Mouse (Mus musculus) T-helper 2 cell (primary cell): ENCODE measurements around the gene Rtp3.

Experiments
- in situ Hi-C: fragments of 300-600 bp; cut with MboI, MseI; formaldehyde crosslinking; loops from one replicate; pipeline ENCODE4 v1.15.1; 2025; ENCODE audit warnings: high pct_unique_total_duplicates

Gene Rtp3

DNA sequence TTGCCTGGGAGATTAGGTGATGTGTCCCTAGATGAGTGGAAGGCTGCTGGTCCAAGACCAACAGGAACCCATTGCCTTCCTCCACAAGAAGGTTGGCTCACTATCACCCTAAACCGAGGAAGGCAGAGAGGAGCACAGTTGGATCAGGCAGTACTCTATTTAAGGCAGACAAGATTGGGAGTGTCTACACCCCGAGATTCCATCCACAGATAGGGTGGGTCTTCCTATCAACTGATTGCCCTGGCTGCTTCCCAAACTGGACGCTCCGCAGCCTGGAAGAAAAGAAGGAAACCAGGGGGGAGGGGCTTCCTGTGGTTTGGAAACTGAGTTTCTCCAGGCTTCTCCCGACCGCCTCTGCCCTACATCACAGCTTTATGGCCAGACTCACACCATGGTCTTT is at the start of gene Rtp3:
TSS of gene Rtp3 (minus strand) at position 380 of the 400 bp plus-strand sequence.
- in situ Hi-C loops: no loop called here

GRCm38 (mm10) chr9:111039966-111040365 is 49.6 kb upstream of the Rtp3 start:
- in situ Hi-C loops: no loop called here

- in situ Hi-C loops: no loop called here
Measured at GRCm38 (mm10) chr9:111033717-111034116, 43.3 kb upstream of the Rtp3 start.

DNA sequence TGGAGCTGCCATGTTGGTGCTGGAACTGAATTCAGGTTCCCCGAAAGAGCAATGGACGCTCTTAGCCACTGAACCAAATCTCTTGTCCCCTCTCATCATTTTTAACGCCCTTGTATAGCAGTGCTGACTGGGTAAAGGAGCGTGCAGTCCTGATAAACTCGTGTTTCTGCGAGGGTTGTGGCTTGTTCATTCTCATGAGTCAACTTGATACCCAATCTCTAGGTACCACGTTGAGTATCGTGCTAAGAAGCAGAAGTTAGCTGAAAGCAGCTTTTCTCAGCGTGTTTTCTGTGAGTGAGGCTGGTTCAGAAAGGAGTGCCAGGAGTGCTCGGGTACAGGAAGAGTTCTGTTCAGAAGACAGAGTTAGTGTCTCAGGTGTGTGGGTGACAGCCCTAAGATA is 36.4 kb upstream of the Rtp3 start:
- in situ Hi-C loops: loop anchor here (10.0 kb wide), 1 partner anchor 848 kb away; no protein-coding TSS in a partner anchor

DNA sequence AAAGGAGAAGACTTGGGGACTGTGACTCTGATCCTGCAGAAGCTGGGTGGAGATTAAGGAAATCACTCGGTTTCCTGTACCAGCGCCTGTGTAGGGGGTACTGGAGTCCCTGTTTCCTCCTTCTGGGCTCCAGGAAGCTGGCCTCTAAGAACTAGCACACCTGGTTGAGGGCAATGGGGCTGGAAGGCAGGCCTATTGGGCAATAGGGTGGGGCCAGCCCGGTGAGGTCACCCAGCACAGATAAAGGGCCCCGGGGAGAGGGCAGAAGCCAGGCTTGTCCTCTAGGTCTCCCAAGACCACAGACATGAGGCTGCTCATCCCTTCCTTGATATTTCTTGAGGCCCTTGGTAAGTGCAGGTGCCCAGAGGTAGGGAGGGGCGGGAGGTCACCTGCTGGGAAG is 28.6 kb upstream of the Rtp3 start, which contains the start of gene Ltf:
TSS of gene Ltf (plus strand) at position 250 of the 400 bp plus-strand sequence.
- in situ Hi-C loops: no loop called here

- in situ Hi-C loops: no loop called here
Measured at GRCm38 (mm10) chr9:111015658-111016057, 25.3 kb upstream of the Rtp3 start.

DNA sequence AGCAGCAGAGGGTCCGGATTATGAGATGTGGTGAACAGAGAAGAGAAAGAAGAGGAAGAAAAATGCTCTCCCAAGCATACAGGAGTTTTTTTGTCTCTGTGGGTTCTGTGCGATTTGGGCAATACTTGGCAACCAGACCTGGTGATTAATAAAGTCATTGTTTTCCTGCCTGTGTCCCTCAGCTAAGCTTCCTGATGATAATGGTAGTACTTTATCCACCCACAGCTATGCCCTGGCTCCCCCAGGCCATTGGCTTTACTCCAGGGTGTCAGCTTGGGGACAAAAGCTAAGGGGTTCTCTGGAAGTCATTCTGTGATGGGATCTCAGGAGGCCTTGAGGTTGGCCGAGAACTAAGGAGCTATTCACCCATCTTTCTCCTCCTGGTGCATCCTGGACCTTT is 21.7 kb upstream of the Rtp3 start:
- in situ Hi-C loops: no loop called here

GRCm38 (mm10) chr9:111011550-111011949 is 21.2 kb upstream of the Rtp3 start:
- in situ Hi-C loops: no loop called here

DNA sequence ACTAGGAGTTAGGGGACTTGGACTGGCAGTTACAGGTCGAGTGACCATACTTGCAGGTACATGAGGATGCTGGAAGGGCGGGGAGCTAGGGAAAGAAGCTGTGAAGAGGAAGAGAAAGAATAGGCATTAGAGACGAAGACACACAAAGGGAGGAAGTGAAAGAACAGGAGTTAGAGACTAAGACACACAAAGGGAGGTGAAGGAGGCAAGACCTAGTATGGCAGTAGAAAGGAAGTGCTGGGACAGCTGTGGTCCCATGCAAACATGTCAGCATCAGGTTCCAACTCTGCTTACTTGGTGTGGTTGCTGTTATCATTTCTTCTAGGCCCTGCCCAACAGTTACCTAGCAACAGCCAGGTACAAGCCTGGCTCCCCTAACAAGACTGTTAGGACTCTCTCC is 19.4 kb upstream of the Rtp3 start:
- in situ Hi-C loops: no loop called here

GRCm38 (mm10) chr9:111006544-111006943 is 16.2 kb upstream of the Rtp3 start:
- in situ Hi-C loops: no loop called here

DNA sequence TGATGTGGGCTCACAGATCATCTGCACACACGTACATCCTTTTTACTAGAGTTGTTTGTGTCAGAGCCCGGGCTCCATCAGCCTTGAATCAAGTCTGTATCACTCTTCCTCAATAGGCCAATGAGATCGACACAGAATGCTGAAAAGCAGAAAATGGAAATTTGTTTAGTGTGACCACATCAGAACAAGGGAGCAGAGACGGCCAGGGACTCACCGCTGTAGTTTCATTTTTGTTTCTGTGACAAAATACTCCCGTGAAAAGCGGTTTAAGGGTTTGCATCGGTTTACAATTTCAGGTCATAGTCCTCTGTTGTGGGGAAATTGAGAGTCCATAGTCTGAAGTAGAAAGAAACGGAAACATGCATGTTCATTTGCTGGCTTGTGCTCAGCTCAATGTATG is 12.9 kb upstream of the Rtp3 start:
- in situ Hi-C loops: no loop called here

DNA sequence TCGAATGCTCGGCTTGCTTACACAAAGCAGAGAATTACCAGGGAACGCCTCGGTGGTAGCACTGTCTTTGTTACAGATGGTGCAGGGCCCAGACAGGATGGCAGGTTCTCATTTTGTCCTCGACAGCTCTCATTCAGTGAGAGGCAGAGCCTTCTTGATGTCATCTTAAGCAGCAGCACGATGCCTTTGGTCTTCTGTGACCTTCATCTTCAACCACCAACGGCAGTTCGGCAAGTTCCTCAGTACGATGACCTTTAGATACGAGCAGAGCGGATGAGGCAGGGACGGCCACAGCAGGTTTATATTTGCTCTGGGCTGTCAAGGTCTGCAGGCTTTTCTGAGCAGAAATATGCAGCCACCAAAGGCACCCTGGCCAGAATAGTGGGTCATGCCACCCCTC is 11.2 kb upstream of the Rtp3 start:
- in situ Hi-C loops: no loop called here

DNA sequence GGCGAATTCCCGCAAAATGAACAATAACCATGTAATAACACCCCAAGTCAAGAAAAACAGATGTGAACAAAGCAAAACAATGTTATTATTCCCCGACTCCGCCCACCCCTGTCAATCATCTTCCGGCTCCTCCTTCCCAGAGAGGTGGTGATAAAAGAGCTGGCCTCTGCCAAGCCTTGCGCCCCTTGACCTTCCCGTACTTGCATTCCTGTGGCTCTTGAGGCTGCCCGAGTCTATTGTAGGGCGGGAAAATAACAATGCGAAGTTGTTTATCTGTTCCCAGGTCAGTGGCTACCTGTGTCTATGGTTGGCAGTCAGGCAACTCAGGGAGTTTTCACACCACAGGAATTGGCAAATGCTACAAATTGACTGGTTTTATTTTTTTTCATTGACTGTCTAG is 9.5 kb upstream of the Rtp3 start:
- in situ Hi-C loops: loop anchor here (5.0 kb wide), 1 partner anchor 57 kb away; the partner anchor contains the start of gene Ccrl2

- in situ Hi-C loops: loop anchor here (5.0 kb wide), 1 partner anchor 58 kb away; the partner anchor contains the start of gene Ccrl2
Measured at GRCm38 (mm10) chr9:110999056-110999455, 8.7 kb upstream of the Rtp3 start.

DNA sequence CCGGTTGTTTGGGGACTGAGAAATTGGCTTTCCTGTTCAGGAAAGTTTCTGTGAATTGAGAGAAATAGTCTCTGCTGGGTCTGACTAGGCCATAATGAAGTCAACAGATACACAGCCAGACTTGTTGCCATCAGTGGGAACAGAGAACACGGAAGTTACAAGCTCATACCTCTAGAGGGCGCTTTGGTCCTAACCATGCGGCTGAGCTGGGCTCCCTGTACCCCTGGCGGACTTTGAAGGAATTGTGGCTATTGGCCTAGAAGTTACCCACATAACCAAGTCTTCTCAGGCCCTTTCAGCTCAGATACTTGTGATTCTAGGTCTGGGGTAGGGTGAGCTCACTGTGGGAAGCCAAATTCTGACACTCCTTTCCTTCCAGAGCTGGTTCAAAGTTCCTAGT is 6.9 kb upstream of the Rtp3 start:
- in situ Hi-C loops: loop anchor here (5.0 kb wide), 1 partner anchor 60 kb away; the partner anchor contains the start of gene Ccrl2

DNA sequence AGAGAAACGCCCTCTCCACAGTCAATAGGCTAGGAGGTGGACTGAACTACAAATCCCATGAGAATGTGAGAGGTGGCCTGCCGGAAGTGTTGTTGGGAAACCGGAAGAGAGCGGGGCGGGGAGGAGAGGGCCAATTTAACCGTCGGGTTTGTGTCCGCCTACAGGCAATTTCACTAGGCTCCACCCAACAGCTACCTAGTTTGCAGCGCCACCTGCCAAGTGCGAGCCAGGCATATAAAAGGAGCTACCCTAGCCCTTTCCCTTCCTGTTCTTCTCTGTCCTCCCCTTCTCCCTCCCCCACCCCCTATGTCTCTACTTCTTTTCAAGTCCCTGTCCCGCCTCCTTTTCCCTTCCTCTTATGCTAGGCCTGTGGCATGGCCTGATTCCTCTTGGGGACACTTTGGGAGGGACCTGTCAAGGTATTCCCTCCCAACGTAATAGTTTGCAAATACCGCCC is 4.4 kb upstream of the Rtp3 start:
- in situ Hi-C loops: loop anchor here (5.0 kb wide), 1 partner anchor 63 kb away; the partner anchor contains the start of gene Ccrl2

DNA sequence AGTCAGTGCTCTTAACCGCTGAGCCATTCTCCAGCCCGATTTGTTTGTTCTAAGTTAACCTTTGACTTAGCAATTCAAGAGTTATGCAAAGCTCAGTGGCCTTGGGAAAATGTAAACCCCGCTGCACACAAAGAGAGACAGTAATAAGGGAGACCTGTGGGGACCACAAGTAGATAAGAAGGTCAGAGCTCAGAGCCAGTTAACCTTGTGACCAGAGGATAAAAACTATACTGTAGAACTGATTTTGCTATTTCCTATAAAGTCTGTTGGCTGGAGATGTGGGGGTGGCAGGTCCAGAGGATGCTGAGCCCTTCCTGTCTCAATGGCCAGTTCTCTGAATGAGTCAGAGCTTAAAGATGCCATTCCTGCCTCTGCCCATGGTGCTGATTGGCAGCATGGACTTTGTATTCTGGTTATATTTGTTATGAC is 2.9 kb upstream of the Rtp3 start:
- in situ Hi-C loops: no loop called here

GRCm38 (mm10) chr9:110989543-110989942 is 840 bp downstream of the Rtp3 start:
- in situ Hi-C loops: no loop called here

DNA sequence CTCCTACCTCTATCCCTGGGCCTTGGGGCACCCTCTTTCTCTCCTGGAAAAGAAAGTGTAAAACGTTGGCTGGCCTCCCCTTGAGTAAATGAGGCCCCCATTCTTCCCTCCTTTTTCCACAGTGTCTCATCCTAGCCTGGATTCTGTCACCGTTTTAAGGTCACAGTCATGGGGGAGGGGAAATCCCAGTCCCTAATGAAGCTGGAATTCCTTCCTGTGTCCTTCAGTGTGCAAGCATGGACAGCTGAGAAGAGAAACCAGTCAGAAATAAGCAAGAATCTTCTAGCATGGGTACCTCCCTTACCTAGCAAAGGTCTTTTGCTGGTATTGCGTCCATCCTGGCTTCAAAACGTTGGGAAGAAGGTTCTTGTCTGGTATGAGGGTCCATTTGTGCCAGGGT is 1.2 kb downstream of the Rtp3 start:
- in situ Hi-C loops: no loop called here

DNA sequence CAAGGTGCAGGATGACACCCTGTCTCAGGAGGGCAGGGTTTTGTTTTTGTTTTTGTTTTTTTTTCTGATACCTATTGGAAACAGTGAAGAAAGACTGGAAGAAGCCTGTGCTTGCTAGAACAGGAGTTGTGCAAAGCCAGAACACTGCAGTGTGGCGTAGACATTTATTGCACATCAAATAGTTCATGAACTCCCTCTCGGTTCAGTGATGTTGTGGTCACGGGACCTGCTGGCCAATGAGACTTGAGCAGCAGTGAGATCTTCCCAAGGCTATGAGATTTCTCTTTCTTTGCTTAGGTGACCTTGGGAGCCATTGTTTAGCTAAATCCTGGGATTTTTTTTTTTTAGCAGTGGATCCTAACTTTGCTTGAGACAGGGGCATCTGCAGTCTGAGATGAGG is 2.3 kb downstream of the Rtp3 start:
- in situ Hi-C loops: no loop called here

DNA sequence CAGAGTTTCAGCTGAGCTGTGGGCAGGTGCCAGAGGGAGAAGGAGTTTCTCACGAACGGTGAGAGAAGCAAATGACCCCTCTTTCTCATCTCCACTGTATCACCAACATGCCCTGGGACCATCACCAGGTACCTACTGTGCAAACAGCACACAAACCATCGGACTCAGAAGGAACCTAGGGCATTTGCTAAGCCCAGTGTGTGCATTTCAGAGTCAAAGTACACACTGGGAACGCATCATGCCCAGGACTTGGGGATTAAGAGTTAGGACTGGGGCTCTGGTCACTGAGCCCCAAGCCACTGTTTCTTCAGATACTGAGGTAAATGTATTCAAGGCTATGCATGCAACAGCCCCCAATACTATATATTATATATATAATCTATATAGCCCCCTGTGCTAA is 3.1 kb downstream of the Rtp3 start:
- in situ Hi-C loops: no loop called here

DNA sequence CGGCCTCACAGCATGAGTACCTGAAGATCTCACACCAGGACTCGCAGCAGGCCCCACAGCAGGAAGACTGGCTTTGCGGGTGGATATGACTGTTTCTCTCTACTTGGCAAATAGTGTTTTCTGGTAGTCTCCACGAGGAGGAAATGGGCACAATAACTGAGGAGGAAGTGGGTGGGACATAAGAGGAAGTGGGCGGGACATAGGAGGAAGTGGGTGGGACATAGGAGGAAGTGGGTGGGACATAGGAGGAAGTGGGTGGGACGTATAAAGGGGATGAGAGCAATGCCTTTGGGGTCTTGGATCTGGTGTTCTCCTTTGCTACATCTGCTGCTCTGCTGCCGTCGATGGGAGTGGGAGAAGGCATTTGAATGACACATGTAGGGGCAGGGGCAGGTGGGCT is 4.4 kb downstream of the Rtp3 start:
- in situ Hi-C loops: no loop called here

- in situ Hi-C loops: no loop called here
Measured at GRCm38 (mm10) chr9:110985541-110985940, 4.8 kb downstream of the Rtp3 start.

DNA sequence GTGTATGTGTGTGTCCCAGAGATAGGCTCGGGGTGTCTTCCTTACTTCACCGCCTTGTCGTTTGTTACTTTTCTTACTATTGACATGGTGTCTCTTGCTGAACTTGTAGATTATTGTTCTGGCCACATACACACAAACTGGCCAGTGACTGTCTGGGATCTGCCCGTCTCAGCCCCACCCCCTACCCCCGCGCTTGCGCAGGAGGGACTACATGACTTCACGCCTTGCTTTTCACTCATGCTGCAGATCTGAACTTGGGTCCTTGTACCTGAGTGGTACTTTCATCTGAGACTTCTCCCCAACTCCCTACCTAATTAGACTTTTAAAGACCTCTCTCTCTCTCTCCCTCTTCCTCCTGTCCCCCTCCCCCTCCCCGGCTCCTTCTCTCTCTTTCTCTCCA is 6.3 kb downstream of the Rtp3 start:
- in situ Hi-C loops: no loop called here
